Mouse (Mus musculus): Measurements from ENCODE around the gene Apoc1. TPM values are rescaled to one million over a fixed set of nuclear protein-coding genes. Genes with fewer than 3 reads are reported as not detected.

Gene Apoc1
- 5.1 and 6.6 TPM in 2 replicates for polyA plus RNA-seq (2012; rRNA removed)

DNA sequence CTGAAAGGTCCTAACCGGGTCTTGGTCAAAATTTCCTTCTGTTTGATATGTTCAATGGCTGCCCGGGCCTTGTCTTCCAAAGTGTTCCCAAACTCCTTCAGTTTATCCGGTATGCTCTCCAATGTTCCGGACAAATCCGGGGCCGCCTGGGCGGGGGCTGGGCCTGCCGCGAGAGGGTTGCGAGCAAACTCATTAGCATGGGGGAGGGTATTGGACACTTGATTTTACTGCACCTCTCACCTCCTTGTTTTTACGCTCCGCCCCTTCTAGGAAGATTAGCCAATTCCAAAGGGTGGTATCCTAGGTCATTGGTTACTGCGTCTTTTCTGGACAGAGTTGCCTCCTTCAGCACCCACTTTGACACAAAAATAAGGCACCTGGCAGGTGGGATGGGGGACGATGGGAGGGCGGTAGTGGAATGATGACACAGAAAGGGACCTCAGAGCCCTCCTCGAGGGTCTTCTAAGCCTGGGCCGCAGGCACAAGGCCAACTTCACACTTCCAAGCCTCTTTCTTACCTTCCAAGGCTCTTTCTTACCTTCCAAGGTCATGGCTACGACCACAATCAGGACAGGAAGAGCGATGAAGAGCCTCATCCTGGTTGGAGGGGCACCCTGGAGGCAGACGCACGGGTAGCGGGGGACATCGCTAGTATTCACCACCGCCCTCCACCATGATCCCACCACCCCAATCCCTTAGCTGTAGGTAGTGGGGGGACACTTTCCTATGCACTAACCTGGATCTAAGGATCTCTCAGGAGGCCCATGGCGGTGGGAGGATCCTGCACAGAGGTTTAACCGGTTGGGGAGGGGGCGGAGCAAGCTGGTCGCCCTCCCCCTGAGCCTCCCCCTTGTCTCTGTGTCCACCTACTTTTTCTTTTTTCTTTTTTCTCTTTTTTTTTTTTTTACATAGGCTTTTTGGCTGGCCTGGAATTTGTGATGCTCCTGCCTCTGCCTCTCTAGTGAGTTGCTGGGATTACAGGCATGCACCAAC lies at the start of gene Apoc1:
Gene Apoc1, minus strand, starts transcription at position 788 of the 993 bp plus-strand sequence.
- H3K27me3 ChIP-seq (ENCODE audit: control insufficient read depth, insufficient read depth, low read length) = no peaks in the 10 kb centered on the region
- no peaks in the 10 kb centered on the region for H3K4me1 ChIP-seq (ENCODE audit: control insufficient read depth, insufficient read depth, low read length)
- H3K27ac ChIP-seq (ENCODE audit: insufficient read depth, low read length) = no peak within 1 kb of the TSS
- H3K4me3 ChIP-seq (replicated peaks; ENCODE audit: insufficient read depth, low read depth, low read length) = no peak within 1 kb of the TSS
- no peak for DNase-seq
- WGBS = 60% methylated on average over 28 of the region's 28 CpGs
- no peak for TF ChIP-seq CTCF (IDR thresholded peaks at IDR 0.05; ENCODE audit: borderline replicate concordance, insufficient read depth, low read depth, low read length)
- no peak for TF ChIP-seq POLR2A (IDR thresholded peaks at IDR 0.05; ENCODE audit: borderline replicate concordance, insufficient read depth, low read length)

DNA sequence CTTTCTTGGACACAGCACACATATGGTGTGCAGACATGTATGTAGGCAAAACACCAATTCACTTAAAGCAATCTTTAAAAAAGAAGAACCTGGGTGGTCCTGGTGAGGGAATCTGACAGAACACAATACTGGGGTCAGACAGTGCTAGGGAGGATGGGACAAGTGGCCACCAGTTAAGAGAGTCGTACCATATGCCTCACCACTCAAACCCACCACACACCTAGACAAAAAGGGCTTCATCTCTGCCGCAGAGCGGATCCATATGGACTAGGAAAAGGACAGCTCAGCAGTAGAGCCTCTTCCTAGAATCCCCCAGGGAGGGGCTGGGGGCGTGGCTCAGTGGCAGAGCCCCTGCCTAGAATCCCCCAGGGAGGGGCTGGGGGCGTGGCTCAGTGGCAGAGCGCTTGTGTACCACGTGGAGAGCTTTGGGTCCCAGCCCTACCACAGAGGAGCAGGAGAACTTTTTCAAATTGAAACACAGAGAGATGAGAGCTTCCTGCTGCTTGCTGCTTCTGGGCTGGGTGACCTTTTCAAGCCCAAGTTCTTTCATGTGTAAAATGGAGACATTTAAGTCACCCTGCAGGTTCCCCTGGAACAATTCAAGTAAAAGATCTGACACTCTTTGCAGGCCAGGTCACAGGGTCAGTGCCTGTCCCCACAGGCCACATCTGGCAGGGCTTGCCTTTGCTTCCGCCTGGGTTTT lies 49.0 kb upstream of the Apoc1 start:
- TF ChIP-seq CTCF (IDR thresholded peaks at IDR 0.05; ENCODE audit: borderline replicate concordance, insufficient read depth, low read depth, low read length) (no peak), POLR2A (IDR thresholded peaks at IDR 0.05; ENCODE audit: borderline replicate concordance, insufficient read depth, low read length) (no peak)
- Histone ChIP-seq H3K4me1 (ENCODE audit: control insufficient read depth, insufficient read depth, low read length) (no peaks in the 10 kb centered on the region), H3K4me3 (replicated peaks; ENCODE audit: insufficient read depth, low read depth, low read length) (no peak overlapping the region), H3K27me3 (ENCODE audit: control insufficient read depth, insufficient read depth, low read length) (no peaks in the 10 kb centered on the region), H3K27ac (ENCODE audit: insufficient read depth, low read length) (no peak overlapping the region)
- no peak for DNase-seq
- WGBS = 16% methylated on average over 8 of the region's 8 CpGs

DNA sequence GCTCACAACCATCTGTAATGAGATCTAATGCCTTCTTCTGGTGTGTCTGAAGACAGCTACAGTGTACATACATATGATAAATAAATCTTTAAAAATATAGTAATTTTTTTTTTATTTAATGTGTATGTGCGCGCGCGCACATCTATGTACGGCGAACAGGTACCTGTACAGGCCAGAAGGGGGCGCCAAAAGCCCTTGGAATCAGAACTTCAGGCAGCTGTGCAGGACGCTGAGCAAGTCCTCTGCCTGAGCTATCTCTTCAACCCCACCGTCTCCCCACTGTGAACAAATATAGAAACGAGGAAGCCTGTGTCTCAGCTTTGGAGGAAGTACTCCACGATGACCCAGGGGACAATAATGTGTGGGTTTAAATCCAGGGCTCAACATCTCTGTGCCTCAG lies 47.8 kb upstream of the Apoc1 start:
- Histone ChIP-seq H3K27me3 (ENCODE audit: control insufficient read depth, insufficient read depth, low read length) (no peaks in the 10 kb centered on the region), H3K27ac (ENCODE audit: insufficient read depth, low read length) (no peak overlapping the region), H3K4me3 (replicated peaks; ENCODE audit: insufficient read depth, low read depth, low read length) (no peak overlapping the region), H3K4me1 (ENCODE audit: control insufficient read depth, insufficient read depth, low read length) (no peaks in the 10 kb centered on the region)
- 90% methylated on average over 11 of the region's 11 CpGs for WGBS
- no peak for TF ChIP-seq POLR2A (IDR thresholded peaks at IDR 0.05; ENCODE audit: borderline replicate concordance, insufficient read depth, low read length)
- DNase-seq = no peak

DNA sequence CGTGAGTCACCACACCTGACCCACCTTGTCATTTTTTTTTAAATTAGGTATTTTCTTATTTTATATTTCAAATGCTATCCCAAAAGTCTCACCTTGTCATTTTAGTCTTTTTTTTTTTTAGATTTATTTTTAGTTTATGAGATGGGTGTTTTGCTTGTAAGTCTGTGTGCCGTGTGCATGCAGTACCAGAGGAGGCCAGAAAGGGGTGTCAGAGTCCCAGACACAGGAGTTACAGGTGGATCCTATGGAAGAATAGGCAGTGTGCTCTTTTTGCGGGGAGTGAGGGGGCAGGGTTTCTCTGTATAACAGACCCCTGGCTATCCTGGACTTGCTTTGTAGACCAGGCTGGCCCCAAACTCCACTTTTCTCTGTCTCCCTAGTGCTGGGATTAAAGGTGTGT lies 46.3 kb upstream of the Apoc1 start:
- TF ChIP-seq POLR2A (IDR thresholded peaks at IDR 0.05; ENCODE audit: borderline replicate concordance, insufficient read depth, low read length) (no peak), CTCF (IDR thresholded peaks at IDR 0.05; ENCODE audit: borderline replicate concordance, insufficient read depth, low read depth, low read length) (no peak)
- no peak overlapping the region for H3K4me3 ChIP-seq (replicated peaks; ENCODE audit: insufficient read depth, low read depth, low read length)
- H3K4me1 ChIP-seq (ENCODE audit: control insufficient read depth, insufficient read depth, low read length) = no peaks in the 10 kb centered on the region
- 90% methylated on average over 3 of the region's 3 CpGs for WGBS
- DNase-seq = no peak
- no peak overlapping the region for H3K27ac ChIP-seq (ENCODE audit: insufficient read depth, low read length)
- H3K27me3 ChIP-seq (ENCODE audit: control insufficient read depth, insufficient read depth, low read length) = no peaks in the 10 kb centered on the region

DNA sequence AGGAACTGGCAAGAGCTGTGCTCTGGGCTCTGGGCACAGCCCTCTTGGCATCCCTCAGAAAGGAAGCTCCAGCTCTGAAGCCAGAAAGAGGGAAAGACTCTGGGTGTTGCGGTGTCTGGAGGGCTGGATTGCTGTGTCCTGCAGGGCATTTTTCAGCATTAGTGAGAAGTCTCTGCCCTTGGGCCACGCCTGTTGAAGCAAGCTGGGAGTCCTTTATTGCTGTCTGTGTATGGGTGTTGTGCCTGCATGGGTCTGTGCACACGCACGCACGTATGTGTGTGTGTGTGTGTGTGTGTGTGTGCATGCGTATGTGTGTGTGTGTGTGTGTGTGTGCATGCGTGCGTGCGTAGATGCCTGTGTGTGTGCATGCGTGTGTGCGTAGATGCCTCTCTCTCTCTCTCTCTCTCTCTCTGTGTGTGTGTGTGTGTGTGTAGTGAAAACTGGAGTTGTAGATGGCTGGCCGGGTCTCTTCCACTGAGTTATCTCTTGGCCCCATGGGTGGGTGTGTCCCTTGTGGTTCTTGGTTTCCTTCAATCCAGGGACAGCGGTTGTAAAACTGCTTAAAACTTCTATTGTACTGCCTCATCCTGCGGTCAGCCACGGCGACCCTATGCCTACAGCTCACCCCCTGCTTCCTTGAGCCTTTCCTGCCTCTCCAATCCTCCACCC lies 44.1 kb upstream of the Apoc1 start:
- WGBS = 91% methylated on average over 16 of the region's 16 CpGs
- Histone ChIP-seq H3K4me3 (replicated peaks; ENCODE audit: insufficient read depth, low read depth, low read length) (no peak overlapping the region), H3K27me3 (ENCODE audit: control insufficient read depth, insufficient read depth, low read length) (no peaks in the 10 kb centered on the region), H3K27ac (ENCODE audit: insufficient read depth, low read length) (no peak overlapping the region), H3K4me1 (ENCODE audit: control insufficient read depth, insufficient read depth, low read length) (no peaks in the 10 kb centered on the region)
- no peak for TF ChIP-seq CTCF (IDR thresholded peaks at IDR 0.05; ENCODE audit: borderline replicate concordance, insufficient read depth, low read depth, low read length)
- no peak for TF ChIP-seq POLR2A (IDR thresholded peaks at IDR 0.05; ENCODE audit: borderline replicate concordance, insufficient read depth, low read length)
- DNase-seq = no peak

DNA sequence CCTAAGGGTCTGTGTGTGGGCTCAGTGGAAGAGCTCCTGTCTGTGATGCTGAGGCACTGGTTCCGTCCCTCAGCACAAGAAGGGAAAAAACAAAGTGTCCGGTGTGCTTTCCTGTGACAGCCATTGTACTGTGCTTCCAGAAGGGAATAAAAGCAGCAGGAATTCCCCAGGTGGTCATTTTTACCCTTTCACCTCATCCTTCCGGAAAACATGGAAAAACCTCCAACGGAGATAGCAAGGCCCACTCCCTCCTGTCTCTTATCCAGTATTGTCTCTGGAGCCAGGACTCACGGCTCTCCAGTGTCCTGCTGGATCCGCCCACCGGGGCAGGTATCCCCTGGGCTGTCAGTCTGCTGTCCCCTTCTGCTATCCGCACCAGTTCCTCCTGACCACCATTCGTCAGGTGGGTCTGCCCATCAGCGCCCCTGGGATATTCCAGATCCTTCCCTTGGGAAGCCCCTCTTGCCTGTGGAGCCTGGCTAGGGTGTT lies 41.8 kb upstream of the Apoc1 start:
- WGBS = 87% methylated on average over 10 of the region's 10 CpGs
- Histone ChIP-seq H3K27ac (ENCODE audit: insufficient read depth, low read length) (no peak overlapping the region), H3K4me1 (ENCODE audit: control insufficient read depth, insufficient read depth, low read length) (no peaks in the 10 kb centered on the region; the same call in 1 of the 2 replicates), H3K4me3 (replicated peaks; ENCODE audit: insufficient read depth, low read depth, low read length) (no peak overlapping the region), H3K27me3 (ENCODE audit: control insufficient read depth, insufficient read depth, low read length) (no peaks in the 10 kb centered on the region)
- no peak for DNase-seq
- TF ChIP-seq CTCF (IDR thresholded peaks at IDR 0.05; ENCODE audit: borderline replicate concordance, insufficient read depth, low read depth, low read length) = no peak
- no peak for TF ChIP-seq POLR2A (IDR thresholded peaks at IDR 0.05; ENCODE audit: borderline replicate concordance, insufficient read depth, low read length)

DNA sequence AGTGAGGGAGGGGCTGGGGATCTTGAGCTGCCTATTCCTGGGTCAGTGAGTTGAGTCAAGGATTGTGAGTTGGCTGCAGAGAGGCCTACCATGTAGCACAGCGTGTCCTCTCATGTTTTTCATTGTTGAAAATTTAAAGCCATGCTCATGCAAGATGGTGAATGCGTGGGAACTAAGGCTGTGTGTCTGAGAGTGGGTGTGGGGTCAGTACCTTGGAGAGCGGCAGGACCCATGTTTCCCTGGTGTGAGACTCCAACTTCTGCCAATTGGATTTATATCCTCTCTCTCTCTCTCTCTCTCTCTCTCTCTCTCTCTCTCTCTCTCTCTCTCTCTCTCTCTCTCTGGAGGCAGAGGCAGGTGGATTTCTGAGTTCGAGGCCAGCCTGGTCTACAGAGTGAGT lies 34.1 kb upstream of the Apoc1 start:
- H3K27me3 ChIP-seq (ENCODE audit: control insufficient read depth, insufficient read depth, low read length) = no peaks in the 10 kb centered on the region
- H3K4me3 ChIP-seq (replicated peaks; ENCODE audit: insufficient read depth, low read depth, low read length) = no peak overlapping the region
- H3K27ac ChIP-seq (ENCODE audit: insufficient read depth, low read length) = no peak overlapping the region
- TF ChIP-seq POLR2A (IDR thresholded peaks at IDR 0.05; ENCODE audit: borderline replicate concordance, insufficient read depth, low read length) (no peak), CTCF (IDR thresholded peaks at IDR 0.05; ENCODE audit: borderline replicate concordance, insufficient read depth, low read depth, low read length) (no peak)
- no peak for DNase-seq
- H3K4me1 ChIP-seq (ENCODE audit: control insufficient read depth, insufficient read depth, low read length) = no peaks in the 10 kb centered on the region; the same call in 1 of the 2 replicates
- 91% methylated on average over 4 of the region's 4 CpGs for WGBS

All from cerebellum, adult 2 months (tissue).